Mouse (Mus musculus) midbrain, embryonic 14.5 days (tissue): ENCODE measurements at regions not wholly inside any gene's neighbourhood (a gene's known extent, or its start where the extent isn't known, plus 50 kb on each side); places are given as distances from the start of the nearest gene placed in this dataset.

Experiments used
- ATAC-seq: fragments of 200-750 bp; cut with Nextera tagmentation; 2 replicates; pipeline ENCODE4 v1.8.0; 2017; ENCODE audit warnings: moderate number of reproducible peaks, moderate library complexity; ENCODE audit not compliant: low FRiP score, low TSS enrichment
- DNase-seq: peaks from one replicate; pipeline ENCODE4 v3.0.0-alpha.2; 2015
- H3K27ac ChIP-seq: fragments of 300-500 bp; sonication (generic); replicated peaks from 2 replicates; pipeline ENCODE4 v1.5.1; 2014; ENCODE audit warnings: mild to moderate bottlenecking, low read depth, low read length, moderate library complexity
- H3K27me3 ChIP-seq: fragments of 300-500 bp; sonication (generic); 2 replicates; pipeline ENCODE4 v1.6.1; 2014; ENCODE audit warnings: low read length, control low read depth, mixed read lengths; ENCODE audit not compliant: control insufficient read depth, insufficient read depth
- H3K36me3 ChIP-seq: fragments of 300-500 bp; sonication (generic); 2 replicates; pipeline ENCODE4 v1.6.1; 2014; ENCODE audit warnings: low read length, control low read depth; ENCODE audit not compliant: control insufficient read depth, insufficient read depth
- H3K4me1 ChIP-seq: fragments of 300-500 bp; sonication (generic); 2 replicates; pipeline ENCODE4 v1.6.1; 2014; ENCODE audit warnings: mild to moderate bottlenecking, antibody characterized with exemption, low read length, control low read depth; ENCODE audit not compliant: control insufficient read depth, insufficient read depth
- H3K4me2 ChIP-seq: fragments of 300-500 bp; sonication (generic); 2 replicates; pipeline ENCODE4 v1.6.1; 2014; ENCODE audit warnings: mild to moderate bottlenecking, low read length, moderate library complexity
- H3K4me3 ChIP-seq: fragments of 300-500 bp; sonication (generic); replicated peaks from 2 replicates; pipeline ENCODE4 v1.5.1; 2014; ENCODE audit warnings: low read depth, low read length
- H3K9ac ChIP-seq: fragments of 300-500 bp; sonication (generic); replicated peaks from 2 replicates; pipeline ENCODE4 v1.6.1; 2014; ENCODE audit warnings: mild to moderate bottlenecking, low read length, moderate library complexity
- H3K9me3 ChIP-seq: fragments of 300-500 bp; sonication (generic); 2 replicates; pipeline ENCODE4 v1.6.1; 2016; ENCODE audit warnings: low read length, control low read depth, mixed read lengths; ENCODE audit not compliant: control insufficient read depth
- WGBS: fragments of 180-500 bp; shearing (Covaris S2); extraction: QIAGEN DNeasy Blood & Tissue Kit; methylation state at CpG from one replicate; pipeline ENCODE4 v1.1.7; 2014; 5-methylcytosine and 5-hydroxymethylcytosine counted together

GRCm38 (mm10) chr14:48942882-48943281 lies 123.0 kb upstream of the Ap5m1 start:
- 13% methylated on average over 10 of the region's 10 CpGs for WGBS
- peak overlapping the region; percentile 42 for H3K4me2 ChIP-seq
- DNase-seq (peak; percentile 79), ATAC-seq (peak; percentile 55; the same call in 1 of the 2 replicates)
- H3K27me3 ChIP-seq: no peaks in the 10 kb centered on the region
- no peaks in the 10 kb centered on the region for H3K36me3 ChIP-seq
- peaks cover 13% of the 10 kb centered on the region; the same call in 1 of the 2 replicates for H3K4me1 ChIP-seq
- H3K4me3 ChIP-seq: no peak overlapping the region
- H3K9me3 ChIP-seq: no peaks in the 10 kb centered on the region
- H3K27ac ChIP-seq: peak overlapping the region; percentile 63
- no peak overlapping the region for H3K9ac ChIP-seq

- WGBS: 83% methylated on average over 9 of the region's 9 CpGs
- Histone ChIP-seq H3K4me1 (0 out of 2 replicates have a peak, but pooled peaks cover 4% of the 10 kb centered on the region), H3K27me3 (no peaks in the 10 kb centered on the region), H3K4me3 (no peak overlapping the region), H3K4me2 (no peak overlapping the region), H3K27ac (no peak overlapping the region), H3K36me3 (no peaks in the 10 kb centered on the region), H3K9me3 (no peaks in the 10 kb centered on the region), H3K9ac (no peak overlapping the region)
- ATAC-seq (no peak; the same call in 1 of the 2 replicates), DNase-seq (peak; percentile 39)
Measured at GRCm38 (mm10) chr14:48930886-48931285, 135.0 kb upstream of the Ap5m1 start.

DNA sequence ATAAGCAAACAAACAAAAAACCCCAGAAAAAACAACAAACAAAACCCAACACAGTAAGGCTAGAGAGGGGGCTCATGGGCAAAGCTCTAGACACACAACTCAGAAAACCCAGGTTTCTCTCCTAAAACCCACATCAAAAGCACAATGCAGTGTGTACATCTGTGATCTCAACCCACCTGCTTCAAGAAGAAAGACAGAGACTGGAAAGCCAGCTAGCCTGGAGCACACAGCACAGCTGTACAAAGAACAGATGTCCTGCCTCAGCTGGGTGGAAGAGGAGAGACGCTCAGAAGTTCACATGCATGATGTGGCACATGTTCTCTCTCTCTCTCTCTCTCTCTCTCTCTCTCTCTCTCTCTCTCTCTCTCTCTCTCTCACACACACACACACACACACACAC lies 140.0 kb upstream of the Ap5m1 start:
- Histone ChIP-seq H3K4me3 (no peak overlapping the region), H3K36me3 (no peaks in the 10 kb centered on the region), H3K9me3 (no peaks in the 10 kb centered on the region), H3K4me2 (no peak overlapping the region), H3K4me1 (no peaks in the 10 kb centered on the region), H3K27ac (no peak overlapping the region), H3K9ac (no peak overlapping the region), H3K27me3 (no peaks in the 10 kb centered on the region)
- WGBS: 78% methylated on average over 1 of the region's 1 CpGs
- DNase-seq (no peak), ATAC-seq (no peak)

DNA sequence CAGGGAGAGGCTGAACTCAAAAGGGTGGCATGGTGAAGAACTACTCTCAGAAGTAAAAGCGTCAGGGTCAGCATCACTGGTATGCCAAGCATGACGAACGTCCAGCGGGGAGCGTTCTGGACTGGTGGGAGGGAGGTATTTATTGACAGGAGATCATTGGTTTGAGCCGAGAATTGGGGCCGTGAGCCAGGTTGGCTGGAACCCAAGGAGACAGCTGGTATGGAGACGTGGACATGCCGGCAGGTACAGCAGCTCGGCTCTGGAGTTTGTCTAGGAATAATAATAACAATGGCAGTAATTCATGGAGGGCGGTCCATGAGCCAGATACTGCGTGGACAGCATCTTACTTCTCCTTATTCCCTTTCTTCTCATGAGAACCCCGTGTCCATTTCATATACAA lies 156.5 kb upstream of the Ap5m1 start:
- H3K9me3 ChIP-seq: no peaks in the 10 kb centered on the region
- no peak overlapping the region for H3K9ac ChIP-seq
- WGBS: 80% methylated on average over 13 of the region's 13 CpGs
- no peak for ATAC-seq
- no peak overlapping the region for H3K27ac ChIP-seq
- peaks cover 13% of the 10 kb centered on the region for H3K4me1 ChIP-seq
- no peak overlapping the region for H3K4me2 ChIP-seq
- H3K27me3 ChIP-seq: no peaks in the 10 kb centered on the region
- H3K4me3 ChIP-seq: no peak overlapping the region
- no peaks in the 10 kb centered on the region for H3K36me3 ChIP-seq
- DNase-seq: no peak

GRCm38 (mm10) chr14:48907991-48908698 lies 157.8 kb upstream of the Ap5m1 start:
- DNase-seq (peak; percentile 52), ATAC-seq (no peak; the same call in 1 of the 2 replicates)
- no peaks in the 10 kb centered on the region for H3K27me3 ChIP-seq
- no peak overlapping the region for H3K4me3 ChIP-seq
- H3K27ac ChIP-seq: 0 out of 2 replicates have a peak overlapping the region, but pooled peaks have one; percentile 27
- H3K36me3 ChIP-seq: no peaks in the 10 kb centered on the region
- 57% methylated on average over 14 of the region's 14 CpGs for WGBS
- no peak overlapping the region for H3K9ac ChIP-seq
- H3K4me2 ChIP-seq: no peak overlapping the region
- peaks cover 16% of the 10 kb centered on the region for H3K4me1 ChIP-seq
- no peaks in the 10 kb centered on the region for H3K9me3 ChIP-seq

GRCm38 (mm10) chr14:48907403-48907973 lies 158.4 kb upstream of the Ap5m1 start:
- DNase-seq (peak; percentile 44), ATAC-seq (peak; percentile 60; the same call in 1 of the 2 replicates)
- H3K4me2 ChIP-seq: no peak overlapping the region

DNA sequence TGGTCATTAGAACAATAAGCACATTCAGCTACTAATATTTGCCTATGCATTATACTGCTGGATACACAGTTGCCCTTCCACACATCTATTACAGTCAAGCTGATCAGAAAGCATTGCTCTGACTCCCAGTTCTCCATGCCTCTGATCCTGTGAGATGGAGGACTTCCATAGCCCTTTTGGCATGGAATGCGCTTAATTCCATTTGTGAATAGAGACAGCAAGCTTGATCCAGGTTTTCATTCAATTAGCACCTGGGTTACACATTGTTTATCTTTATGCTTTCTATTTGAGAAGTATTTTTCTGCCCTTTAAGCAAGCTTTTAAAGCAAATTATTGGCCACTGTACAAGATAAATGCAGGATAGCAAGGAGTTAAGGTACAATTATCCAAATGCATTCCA lies 158.9 kb upstream of the Ap5m1 start:
- WGBS: 92% methylated on average over 1 of the region's 1 CpGs
- ATAC-seq: no peak
- DNase-seq: no peak

More at GRCm38 (mm10) chr14:48907403-48907973, 158.4 kb upstream of the Ap5m1 start:
- H3K27me3 ChIP-seq: no peaks in the 10 kb centered on the region
- H3K4me1 ChIP-seq: peaks cover 16% of the 10 kb centered on the region
- WGBS: 61% methylated on average over 6 of the region's 6 CpGs
- 0 out of 2 replicates have a peak overlapping the region, but pooled peaks have one; percentile 27 for H3K27ac ChIP-seq
- H3K9me3 ChIP-seq: no peaks in the 10 kb centered on the region
- H3K4me3 ChIP-seq: no peak overlapping the region
- H3K36me3 ChIP-seq: no peaks in the 10 kb centered on the region
- H3K9ac ChIP-seq: no peak overlapping the region

GRCm38 (mm10) chr14:48904576-48904975 lies 161.3 kb upstream of the Ap5m1 start:
- Histone ChIP-seq H3K4me3 (no peak overlapping the region), H3K9me3 (no peaks in the 10 kb centered on the region), H3K27ac (no peak overlapping the region), H3K36me3 (no peaks in the 10 kb centered on the region), H3K9ac (no peak overlapping the region), H3K4me2 (no peak overlapping the region), H3K27me3 (no peaks in the 10 kb centered on the region), H3K4me1 (peaks cover 16% of the 10 kb centered on the region)
- 87% methylated on average over 1 of the region's 1 CpGs for WGBS
- ATAC-seq (no peak), DNase-seq (no peak)

More for the DNA sequence above, 158.9 kb upstream of the Ap5m1 start:
- H3K27me3 ChIP-seq: no peaks in the 10 kb centered on the region
- no peaks in the 10 kb centered on the region for H3K9me3 ChIP-seq
- H3K27ac ChIP-seq: no peak overlapping the region
- H3K4me1 ChIP-seq: peaks cover 16% of the 10 kb centered on the region
- H3K9ac ChIP-seq: no peak overlapping the region
- no peak overlapping the region for H3K4me3 ChIP-seq
- no peaks in the 10 kb centered on the region for H3K36me3 ChIP-seq
- H3K4me2 ChIP-seq: no peak overlapping the region

- Histone ChIP-seq H3K36me3 (no peaks in the 10 kb centered on the region), H3K27ac (no peak overlapping the region), H3K9ac (no peak overlapping the region), H3K4me3 (no peak overlapping the region), H3K4me2 (no peak overlapping the region), H3K27me3 (no peaks in the 10 kb centered on the region), H3K4me1 (peaks cover 12% of the 10 kb centered on the region; the same call in 1 of the 2 replicates), H3K9me3 (no peaks in the 10 kb centered on the region)
- WGBS: 29% methylated on average over 5 of the region's 5 CpGs
- ATAC-seq: no peak
- DNase-seq: peak; percentile 77
Measured at GRCm38 (mm10) chr14:48903526-48903925, 162.4 kb upstream of the Ap5m1 start.
